Mouse (Mus musculus) spleen, adult 18-20 months (tissue): ENCODE measurements around the gene Gm42906.

Experiments
- DNase-seq, 2 experiments: peaks; one replicate each; pipeline ENCODE4 v3.0.0; 2022; ENCODE audit warnings: mixed read lengths in 2 of 2

Gene Gm42906

DNA sequence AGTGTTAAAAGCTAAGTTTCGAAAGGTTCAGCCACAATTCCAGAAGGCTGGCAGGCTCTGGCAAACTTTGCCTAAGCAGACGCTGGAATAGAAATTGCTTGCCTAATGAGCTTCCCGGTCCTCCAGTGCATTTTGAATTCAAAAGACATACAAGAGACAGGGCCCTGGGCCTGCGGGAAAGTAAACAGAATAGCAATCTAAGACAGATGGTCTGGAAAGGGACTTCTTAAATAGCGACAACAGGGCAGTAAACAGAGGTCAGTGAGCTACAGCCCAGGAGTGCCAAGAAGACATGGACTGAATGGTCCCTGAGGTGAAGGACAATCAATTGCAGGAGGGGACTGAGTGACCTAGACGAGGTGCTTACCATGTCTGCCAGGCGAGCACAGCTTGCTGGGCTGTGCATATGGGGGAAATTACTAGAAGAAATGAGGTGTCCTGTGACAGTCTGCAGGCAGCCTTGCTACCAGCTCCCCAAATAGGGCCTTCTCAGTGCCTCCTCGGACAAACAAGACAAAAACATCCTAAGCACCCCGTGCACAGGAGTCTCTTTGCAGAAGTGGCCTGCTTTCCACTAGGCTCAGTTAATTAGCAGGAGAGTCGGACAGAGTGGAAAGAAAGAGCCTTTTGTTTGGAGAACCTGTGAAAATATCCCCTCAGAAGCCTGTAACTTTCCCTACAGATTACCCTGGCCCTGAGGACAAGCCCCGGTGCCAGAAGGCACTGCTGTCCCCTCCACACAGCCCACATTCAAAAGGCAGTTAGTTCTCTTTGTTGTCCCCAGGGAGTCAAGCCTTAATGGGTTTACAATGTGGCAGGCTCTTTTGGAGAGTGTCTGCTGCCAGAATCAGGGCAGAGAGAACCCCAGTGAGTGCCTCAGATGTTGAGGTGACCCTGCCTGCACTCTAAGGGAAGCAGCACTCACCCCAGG, 285.0 kb downstream of the Gm42906 start:
- no peak for DNase-seq

DNA sequence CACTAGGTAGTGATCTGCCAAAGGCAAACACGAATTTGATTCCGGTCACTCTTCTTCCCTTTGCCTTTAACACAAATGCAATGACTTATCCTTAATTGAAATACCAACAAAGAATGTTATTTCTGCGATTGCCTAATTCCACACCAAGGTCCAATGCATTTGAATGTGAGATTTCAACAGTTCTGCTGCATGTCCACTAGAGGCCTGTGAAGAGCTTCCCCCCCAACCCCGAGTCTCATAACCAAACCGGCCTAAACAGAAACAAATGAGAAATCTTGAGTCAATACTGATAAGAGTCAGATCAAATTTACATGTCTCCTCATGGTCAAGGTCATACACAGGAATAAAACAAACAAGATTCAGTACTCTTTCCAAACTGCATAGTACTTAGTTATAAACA, 285.7 kb downstream of the Gm42906 start:
- DNase-seq = no peak

DNA sequence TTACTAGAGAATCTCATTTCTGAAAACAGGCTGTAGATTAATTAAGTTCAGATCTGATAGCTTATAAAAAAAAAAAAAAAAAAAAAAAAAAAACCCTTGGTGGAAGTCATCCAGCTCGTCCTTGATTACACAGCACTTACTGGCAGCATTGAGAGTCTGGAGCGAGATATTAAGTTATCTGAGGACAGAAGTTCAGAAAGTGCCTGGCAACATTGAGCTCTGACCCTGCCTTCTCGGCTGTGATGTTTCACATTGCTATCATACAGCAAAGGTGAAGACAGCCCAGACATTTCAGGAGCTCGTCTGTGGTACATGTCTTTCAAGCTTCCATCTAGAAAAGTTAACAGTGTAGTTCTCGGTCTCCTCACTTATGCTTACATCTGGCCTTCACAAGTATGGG, 290.1 kb downstream of the Gm42906 start:
- DNase-seq = no peak

DNA sequence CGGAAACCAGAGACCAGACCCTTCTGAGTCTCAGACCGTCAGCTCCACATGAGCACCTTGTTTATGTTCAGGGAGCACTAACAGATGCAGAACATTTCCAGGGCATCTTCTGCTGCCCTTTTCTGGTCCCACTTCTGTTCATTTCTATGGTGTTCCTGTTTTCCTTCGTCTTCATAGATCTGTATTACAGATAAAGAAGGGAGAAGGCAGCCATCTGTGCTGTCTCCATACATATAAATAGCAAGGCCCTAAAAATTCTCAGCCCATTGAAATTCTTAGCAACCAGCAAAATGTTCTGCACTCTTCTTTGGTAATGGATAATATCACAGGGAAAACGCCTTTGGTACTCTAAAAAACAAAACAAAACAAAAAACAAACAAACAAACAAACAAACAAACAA, 290.7 kb downstream of the Gm42906 start:
- no peak for DNase-seq

DNA sequence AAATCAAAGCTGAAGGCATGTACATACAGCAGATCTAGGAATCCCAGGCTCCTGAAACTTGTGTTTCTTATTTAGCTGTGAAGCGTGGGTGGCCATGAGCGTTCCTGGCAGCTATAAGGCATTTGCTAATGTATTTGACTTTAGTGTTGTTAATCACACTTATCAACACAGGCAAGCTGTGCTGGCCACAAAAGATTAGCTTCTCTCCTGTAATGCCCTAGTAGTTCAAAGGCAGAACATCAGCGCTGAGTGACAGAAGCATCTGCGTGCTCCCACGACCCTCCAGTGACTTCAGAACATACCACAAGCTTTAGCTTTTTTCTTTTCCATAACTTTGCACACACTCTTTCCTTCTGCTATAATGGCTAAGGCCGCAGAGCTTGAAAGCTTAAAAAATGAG, 292.0 kb downstream of the Gm42906 start:
- no peak for DNase-seq

- no peak for DNase-seq
Observed at GRCm38 (mm10) chr5:151135078-151135826, 292.7 kb downstream of the Gm42906 start.

GRCm38 (mm10) chr5:151134202-151134601, 293.8 kb downstream of the Gm42906 start:
- DNase-seq = no peak

- no peak for DNase-seq
Observed at GRCm38 (mm10) chr5:151133744-151134143, 294.2 kb downstream of the Gm42906 start.

DNA sequence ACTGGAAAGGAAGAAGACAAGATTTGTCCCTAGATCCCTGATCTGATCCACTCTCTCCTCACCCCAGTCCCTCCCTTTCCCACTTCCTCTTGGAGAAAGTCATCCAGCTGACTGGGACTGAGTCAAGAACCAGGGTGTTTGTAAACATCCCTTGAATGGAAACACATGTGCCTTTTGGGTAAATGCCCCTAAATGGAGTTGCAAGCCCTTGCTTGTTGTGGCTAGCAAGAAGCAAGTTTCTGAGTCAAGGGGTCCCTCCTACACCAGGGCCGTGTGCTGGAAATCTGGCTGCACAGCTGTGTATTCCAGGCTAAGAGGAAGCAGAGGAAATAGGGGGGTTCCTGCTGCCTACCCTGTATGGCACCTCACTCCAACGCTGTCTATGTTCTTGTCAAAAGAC, 298.2 kb downstream of the Gm42906 start:
- DNase-seq = no peak

DNA sequence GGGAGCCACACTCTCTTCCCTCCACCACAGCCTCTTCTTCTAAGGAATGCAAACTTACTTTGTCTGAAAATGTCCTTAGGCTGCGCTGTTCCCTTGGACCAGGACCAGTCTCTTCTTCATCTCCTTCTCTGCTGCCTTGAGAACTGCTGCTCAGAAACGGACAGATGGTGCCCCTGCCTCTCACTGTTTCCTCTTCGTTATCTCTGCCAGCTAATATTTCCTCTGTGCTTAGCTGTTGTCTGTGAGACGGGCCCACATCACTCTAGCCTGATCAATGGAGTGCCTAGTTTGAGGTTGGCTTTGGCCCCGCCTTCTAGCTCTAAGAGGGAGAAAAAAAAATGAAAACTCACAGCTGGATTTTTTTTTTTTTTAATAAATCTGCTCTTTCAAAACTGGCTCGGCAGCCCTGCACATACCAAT, 300.7 kb downstream of the Gm42906 start:
- DNase-seq = no peak

- no peak for DNase-seq
Observed at GRCm38 (mm10) chr5:151126608-151127005, 301.4 kb downstream of the Gm42906 start.

DNA sequence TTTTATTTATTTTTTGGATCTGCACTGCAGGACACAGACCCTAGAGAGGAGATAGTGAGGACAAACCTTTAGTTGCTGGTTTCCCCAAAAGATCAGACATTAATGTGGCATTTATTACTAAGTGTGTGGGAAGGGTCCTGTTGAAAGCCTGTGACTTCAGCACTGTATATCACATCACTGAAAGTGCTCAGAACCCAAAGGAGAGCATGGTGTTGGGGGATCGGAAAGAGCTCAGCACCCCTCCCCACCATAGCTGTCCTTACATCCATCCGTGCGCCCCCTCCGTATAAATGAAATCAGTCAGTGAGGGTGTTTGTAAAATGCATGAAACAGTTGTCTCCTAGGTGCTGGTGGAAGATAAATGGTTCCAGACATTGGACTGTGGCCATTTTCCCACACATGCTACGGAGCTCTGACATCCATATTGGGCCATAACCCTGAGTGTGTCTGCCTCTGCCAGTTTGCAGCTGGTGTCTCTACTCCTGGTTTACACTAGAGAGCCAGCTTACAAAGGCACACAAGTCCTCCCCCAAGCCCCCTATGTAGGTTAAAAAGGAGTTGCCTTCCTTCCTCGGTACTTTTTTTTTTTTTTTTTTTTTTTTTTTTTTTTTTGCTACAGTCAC, 301.9 kb downstream of the Gm42906 start:
- no peak for DNase-seq

DNA sequence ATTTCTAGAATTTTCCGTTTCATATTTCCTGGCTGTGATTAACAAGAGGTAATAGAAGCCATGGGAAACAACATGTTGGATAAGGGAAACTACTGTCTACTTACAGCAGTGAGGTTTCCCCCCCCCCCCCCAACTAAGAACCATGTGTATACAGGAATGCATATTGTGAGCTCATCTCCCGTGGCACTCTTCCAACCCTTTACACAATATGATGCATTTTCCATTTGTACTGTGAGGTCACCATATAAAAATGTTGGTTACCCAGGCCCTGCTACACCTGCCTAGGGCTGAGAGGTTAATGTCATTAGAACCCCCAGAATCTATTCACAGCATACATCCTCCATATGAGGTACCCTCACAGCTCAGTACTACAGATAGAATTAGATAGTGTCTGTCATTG, 310.1 kb downstream of the Gm42906 start:
- DNase-seq = no peak

GRCm38 (mm10) chr5:151116192-151116887, 311.6 kb downstream of the Gm42906 start:
- DNase-seq = no peak

DNA sequence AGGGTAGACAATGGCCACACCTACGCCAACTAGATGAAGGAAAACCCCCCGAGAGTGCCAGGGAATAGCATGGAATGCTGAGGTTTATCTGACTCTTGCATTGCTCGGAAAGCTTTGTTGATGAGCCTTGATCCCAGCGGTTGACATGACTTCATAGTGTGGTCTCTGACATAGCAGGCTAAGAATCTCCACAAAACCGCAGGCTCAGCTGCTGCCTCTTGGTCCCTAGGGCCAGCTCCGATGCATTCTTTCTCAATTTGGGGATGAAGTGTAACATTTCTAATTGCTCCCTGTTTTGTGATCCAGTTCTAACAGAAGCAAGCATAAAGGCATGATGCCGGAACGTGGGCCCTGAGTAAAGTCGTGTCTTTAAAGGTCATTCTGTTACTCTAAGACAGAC, 315.2 kb downstream of the Gm42906 start:
- DNase-seq = no peak

DNA sequence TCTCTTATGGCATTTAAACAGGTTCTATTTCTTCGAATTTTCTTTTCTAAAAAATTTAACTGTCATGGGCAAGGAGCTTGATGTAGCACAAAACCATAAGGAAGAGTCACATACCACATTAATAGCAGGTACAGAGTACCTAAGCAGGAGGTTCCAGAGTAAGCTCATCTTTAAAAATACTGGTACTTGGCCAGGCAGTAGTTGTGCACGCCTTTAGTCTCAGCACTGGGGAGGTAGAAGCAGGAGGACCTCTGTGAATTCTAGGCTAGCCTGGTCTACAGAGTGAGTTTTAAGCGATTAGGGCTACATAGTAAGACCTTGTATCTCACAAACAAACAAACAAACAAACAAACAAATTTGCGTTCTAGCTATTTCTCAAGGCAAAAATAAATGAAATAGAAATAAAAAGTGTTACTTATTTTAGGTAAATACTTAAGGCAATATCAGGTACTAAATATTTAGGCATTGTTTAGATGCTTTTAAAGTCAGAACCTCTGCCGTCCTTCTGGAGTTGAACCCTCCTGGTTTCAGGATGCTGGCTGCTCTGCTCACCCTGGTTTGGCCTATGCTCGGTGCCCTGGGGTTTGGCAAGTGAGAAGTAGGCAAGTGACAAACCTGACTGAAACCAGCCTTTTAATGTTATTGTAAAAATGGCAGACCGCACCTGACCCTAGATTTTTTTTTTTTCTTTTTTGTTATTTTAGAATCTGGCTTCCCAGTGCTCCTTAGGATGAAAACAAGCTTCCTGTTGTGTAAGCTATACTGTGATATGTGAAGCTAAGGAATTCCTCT, 316.7 kb downstream of the Gm42906 start:
- DNase-seq = no peak

DNA sequence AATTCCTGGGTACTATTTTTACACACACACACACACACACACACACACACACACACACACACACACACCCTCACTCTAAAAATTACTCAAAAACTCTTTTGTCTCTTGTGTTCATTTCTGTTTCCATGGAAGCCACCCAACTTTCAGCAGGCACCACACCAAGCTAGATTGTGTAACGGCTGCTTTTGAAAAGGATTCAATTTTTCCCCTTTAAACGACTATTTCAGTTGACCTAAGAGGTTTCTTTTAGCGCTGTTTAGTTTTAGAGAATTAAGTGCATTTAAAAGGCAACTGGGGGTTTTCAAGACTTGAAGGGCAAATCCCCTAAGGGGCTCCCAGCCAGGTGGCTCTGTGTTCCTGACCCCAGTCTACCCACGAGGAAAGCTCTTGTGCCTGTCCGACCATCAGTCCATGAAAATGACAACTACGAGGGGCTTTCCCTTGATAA, 317.5 kb downstream of the Gm42906 start:
- DNase-seq = no peak

GRCm38 (mm10) chr5:151109822-151110221, 318.1 kb downstream of the Gm42906 start:
- no peak for DNase-seq

DNA sequence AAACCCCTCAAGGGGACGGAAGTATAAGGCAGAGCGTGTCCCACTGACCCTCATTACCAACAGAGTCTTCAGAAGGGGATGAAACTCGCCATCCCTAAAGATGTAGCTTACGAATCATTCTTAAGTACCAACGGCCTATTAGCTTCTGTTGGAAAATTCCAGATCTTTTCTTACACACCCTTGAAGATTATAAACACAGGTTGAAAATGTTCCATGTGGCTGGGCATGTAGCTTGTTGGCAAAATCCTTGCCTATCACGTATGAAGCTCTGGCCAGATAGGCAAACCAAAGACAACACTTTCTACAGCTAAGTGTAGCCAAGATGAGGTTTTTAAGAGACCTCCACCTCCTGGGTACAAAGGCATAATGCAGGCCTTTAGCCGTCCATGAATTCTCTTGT, 319.0 kb downstream of the Gm42906 start:
- DNase-seq = no peak

DNA sequence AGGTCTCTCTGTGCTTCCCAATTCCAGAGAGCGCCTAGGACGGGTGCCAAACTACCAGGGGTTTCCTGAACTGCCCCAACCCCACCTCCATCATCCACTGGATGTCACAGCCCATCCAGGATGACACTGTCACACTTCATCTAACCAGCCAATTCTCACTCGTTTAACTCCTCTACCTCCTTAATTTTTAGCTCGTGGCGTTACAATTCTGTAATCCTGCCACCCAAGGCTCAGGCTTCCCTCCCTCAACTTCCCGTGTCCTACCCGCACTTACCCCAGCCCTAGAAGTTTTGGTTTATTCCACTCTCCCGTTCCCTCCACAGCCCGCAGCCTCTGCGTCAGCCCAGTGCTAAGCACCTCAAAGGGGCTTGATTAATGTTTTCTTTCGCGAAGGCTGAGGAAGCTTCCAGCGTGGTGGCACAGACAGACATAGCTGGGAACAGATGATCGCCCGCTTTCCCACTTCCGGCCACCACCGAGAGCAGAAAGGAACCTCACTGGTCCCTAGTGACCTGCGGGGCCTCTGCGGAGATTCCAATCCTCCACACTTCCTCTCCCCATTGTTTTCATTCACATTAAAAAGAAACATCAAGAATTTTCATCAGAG, 319.6 kb downstream of the Gm42906 start:
- no peak for DNase-seq

- DNase-seq = no peak
Observed at GRCm38 (mm10) chr5:151106841-151107240, 321.1 kb downstream of the Gm42906 start.
